Mouse (Mus musculus) heart, embryonic 11.5 days (tissue): ENCODE data around the gene Gm5072. TPM values are rescaled to one million over a fixed set of nuclear protein-coding genes. Genes with fewer than 3 reads are reported as not detected.
"Not testable (repeated sequence)": the region's sequence is repeated elsewhere in the genome, so short reads cannot be mapped to it uniquely, and the experiment has no call there.

ENCODE experiments used
- ATAC-seq: fragments of 200-750 bp; cut with Nextera tagmentation; replicated peaks from 2 replicates; pipeline ENCODE4 v1.8.0; 2017; ENCODE audit warnings: moderate library complexity; ENCODE audit not compliant: insufficient number of reproducible peaks, low FRiP score, low TSS enrichment
- H3K27ac ChIP-seq: fragments of 300-500 bp; sonication (generic); 2 replicates; pipeline ENCODE4 v1.5.1; 2014; ENCODE audit warnings: mild to moderate bottlenecking, low read depth, low read length
- H3K27me3 ChIP-seq: fragments of 300-500 bp; sonication (generic); 2 replicates; pipeline ENCODE4 v1.6.1; 2014; ENCODE audit warnings: mild to moderate bottlenecking, low read length, mixed read lengths; ENCODE audit not compliant: control insufficient read depth, insufficient read depth
- H3K36me3 ChIP-seq: fragments of 300-500 bp; sonication (generic); 2 replicates; pipeline ENCODE4 v1.6.1; 2014; ENCODE audit warnings: mild to moderate bottlenecking, low read length, moderate library complexity, mixed read lengths; ENCODE audit not compliant: control insufficient read depth, insufficient read depth
- H3K4me1 ChIP-seq: fragments of 300-500 bp; sonication (generic); 2 replicates; pipeline ENCODE4 v1.6.1; 2014; ENCODE audit warnings: low read length; ENCODE audit not compliant: control insufficient read depth, insufficient read depth
- H3K4me2 ChIP-seq: fragments of 300-500 bp; sonication (generic); 2 replicates; pipeline ENCODE4 v1.6.1; 2014; ENCODE audit warnings: mild to moderate bottlenecking, moderate library complexity
- H3K4me3 ChIP-seq: fragments of 300-500 bp; sonication (generic); 2 replicates; pipeline ENCODE4 v1.5.1; 2014; ENCODE audit warnings: low read depth, low read length
- H3K9ac ChIP-seq: fragments of 300-500 bp; sonication (generic); 2 replicates; pipeline ENCODE4 v1.6.1; 2014; ENCODE audit warnings: mild to moderate bottlenecking, low read depth, low read length, moderate library complexity
- H3K9me3 ChIP-seq: fragments of 300-500 bp; sonication (generic); replicated peaks from 2 replicates; pipeline ENCODE4 v1.6.1; 2016; ENCODE audit warnings: low read length; ENCODE audit not compliant: control insufficient read depth
- WGBS: fragments of 180-500 bp; shearing (Covaris S2); extraction: QIAGEN DNeasy Blood & Tissue Kit; methylation state at CpG from one replicate; pipeline ENCODE4 v1.1.7; 2014; ENCODE audit not compliant: insufficient replicate concordance; 5-methylcytosine and 5-hydroxymethylcytosine counted together
- polyA plus RNA-seq: library from polyadenylated mRNA; unstranded; fragments of >200 nt; fragmentation: Nextera tagmentation; extraction: Ambion mirVana; gene quantifications from 2 replicates; pipeline ENCODE4 v1.2.1, GENCODE M21; 2014

The Gm5072 gene
- polyA plus RNA-seq: not detected in 2 replicates

DNA sequence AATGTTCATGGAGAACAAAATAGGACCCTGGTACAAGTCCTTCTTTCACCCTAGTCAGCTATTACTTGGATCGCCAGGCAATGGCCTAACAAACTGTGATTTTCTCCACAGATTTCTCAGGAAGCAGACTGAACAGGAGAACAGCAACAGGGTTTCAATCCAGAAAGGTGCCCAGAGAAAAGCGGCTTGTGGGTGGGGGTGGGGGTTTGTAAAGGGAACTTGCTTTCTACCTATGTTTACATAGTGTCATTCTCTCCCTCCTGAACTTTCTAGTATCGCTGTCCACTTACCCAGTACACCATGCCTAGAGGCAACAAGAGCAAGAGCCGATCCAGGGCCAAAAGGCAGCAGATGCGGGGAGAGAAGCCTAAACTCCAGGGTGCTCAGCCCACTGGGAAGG lies at the start of gene Gm5072:
Gene Gm5072, plus strand, starts transcription at position 301 of the 400 bp plus-strand sequence.
- H3K27me3 ChIP-seq, H3K4me2 ChIP-seq, ATAC-seq, H3K4me1 ChIP-seq, H3K4me3 ChIP-seq, H3K9me3 ChIP-seq, H3K27ac ChIP-seq, H3K36me3 ChIP-seq, H3K9ac ChIP-seq: not testable (repeated sequence)
- no CpG with 5 or more reads among the region's 5 CpGs for WGBS

Other genes starting within 250 kb of the Gm5072 start
- gene Mageb2, start 60.8 kb upstream of the Gm5072 start, polyA plus RNA-seq: not detected in 2 replicates
- not detected in 2 replicates for gene Gm8914, start 87.6 kb downstream of the Gm5072 start, polyA plus RNA-seq
- not detected in 2 replicates for gene 1700084M14Rik, start 183.4 kb downstream of the Gm5072 start, polyA plus RNA-seq
- not detected in 2 replicates for gene Gm14781, start 239.7 kb downstream of the Gm5072 start, polyA plus RNA-seq